Mouse (Mus musculus) monocyte, adult 59 days (primary cell): Measurements from ENCODE around the gene Gm15155. TPM values are rescaled to one million over a fixed set of nuclear protein-coding genes. Genes with fewer than 3 reads are reported as not detected.

Experiments used
- total RNA-seq, 2 experiments: library from RNA; stranded (reverse); gene quantifications; one replicate each; pipeline ENCODE4 v1.2.4; 2023

Gm15155 gene
- not detected for total RNA-seq

DNA sequence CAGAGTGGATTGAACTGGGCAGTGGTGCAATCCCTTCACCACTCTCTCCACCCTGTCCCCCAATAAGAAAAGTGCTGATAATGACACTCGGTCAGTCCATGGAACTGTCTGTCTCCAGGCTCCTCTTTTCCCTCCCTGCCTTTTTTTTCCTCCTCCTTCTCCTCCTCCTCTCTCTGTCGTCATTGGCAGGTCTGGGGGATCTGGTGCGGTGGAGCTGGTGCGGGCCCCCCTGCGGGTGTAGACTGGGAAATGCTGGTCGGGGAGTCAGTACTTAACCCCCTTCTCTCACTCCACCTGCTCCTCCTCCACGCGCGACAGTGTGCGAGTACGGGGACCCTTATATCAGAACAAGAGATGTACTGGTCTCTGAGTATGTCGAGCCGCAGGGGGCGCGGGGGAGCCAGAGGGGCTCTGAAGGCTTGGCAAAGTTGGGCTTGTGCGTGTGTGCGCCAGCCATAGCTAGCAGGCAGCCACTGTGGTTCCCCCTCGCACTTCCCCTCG is at the start of gene Gm15155:
Gene Gm15155, plus strand, starts transcription at position 401 of the 501 bp plus-strand sequence.

DNA sequence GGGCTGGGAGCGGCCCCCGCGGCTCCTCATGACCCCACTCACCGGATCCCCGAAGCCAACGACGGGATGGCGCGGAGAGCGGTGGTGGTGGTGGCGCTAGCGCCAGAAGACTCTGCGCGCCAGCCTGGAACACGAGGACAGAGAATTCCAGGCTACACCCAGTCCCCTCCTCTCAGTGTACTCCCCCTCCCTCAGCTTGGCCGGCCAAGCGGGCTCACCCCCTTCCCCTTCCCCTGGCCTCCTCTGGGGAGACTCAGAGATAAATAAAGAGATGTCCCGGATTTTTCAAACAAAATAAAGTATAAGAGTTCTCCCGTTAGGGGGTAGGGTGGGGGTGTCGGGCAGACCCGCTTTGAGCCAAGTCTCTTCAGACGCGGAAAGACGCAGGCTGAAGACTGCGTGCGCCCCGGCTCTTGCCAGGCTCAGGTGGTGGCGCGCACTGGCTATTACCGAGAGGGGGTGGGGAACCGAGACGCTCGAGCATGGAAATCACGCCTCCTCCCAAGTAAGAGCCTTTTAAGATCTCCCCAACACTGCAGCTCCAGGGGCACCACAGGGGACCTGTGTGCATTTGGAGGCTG is 750 bp upstream of the Gm15155 start, which contains the start of gene Ptchd1:
Gene Ptchd1, minus strand, starts transcription at position 114 of the 581 bp plus-strand sequence.

Other genes starting within 250 kb of the Gm15155 start
- 1 to 10 TPM; 1.6 to 2.9 TPM for gene Ptchd1, start 927 bp upstream of the Gm15155 start, total RNA-seq